Mouse (Mus musculus): ENCODE measurements around the gene Mipep. TPM values are rescaled to one million over a fixed set of nuclear protein-coding genes. Genes with fewer than 3 reads are reported as not detected.

Mipep gene
- total and polyA plus RNA-seq, 3 experiments, result 19.1 to 26.4 TPM; not detected in 1

DNA sequence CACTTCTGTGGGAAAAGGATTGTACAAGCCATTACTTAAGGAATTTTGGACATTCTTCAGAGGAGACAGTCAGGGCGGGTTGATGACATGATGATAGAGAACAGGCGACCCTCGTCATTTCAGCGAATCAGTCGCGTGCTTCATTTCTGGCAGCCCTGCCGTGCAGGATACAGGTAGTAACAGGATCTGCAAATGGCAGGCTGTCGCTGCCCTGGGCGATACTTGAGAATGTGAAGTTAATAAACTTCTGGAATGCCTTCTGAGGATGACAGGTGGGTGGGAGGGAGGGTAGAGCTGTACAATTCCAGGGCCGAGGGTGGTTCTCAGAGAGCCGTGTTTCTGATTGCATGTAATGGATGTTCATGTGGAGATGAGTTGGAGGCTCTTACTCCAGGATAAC is 82.0 kb downstream of the Mipep start:
- DNase-seq (ENCODE audit: low read depth, low spot score), result no peak
- Histone ChIP-seq H3K4me3 (ENCODE audit: control insufficient read depth in 1 of 2, insufficient read depth in 1 of 2, low read depth in 2 of 2, low read length in 2 of 2) (no peak overlapping the region), H3K9ac (ENCODE audit: control insufficient read depth, low read depth, low read length, poor library complexity, severe bottlenecking) (no peak overlapping the region), H3K36me3 (ENCODE audit: control insufficient read depth in 1 of 2, insufficient read depth in 2 of 2, low read length in 2 of 2) (no peaks in the 10 kb centered on the region), H3K79me2 (ENCODE audit: control insufficient read depth, insufficient read depth, low read length, poor library complexity) (no peaks in the 10 kb centered on the region), H3K9me3 (replicated peaks; ENCODE audit: insufficient read depth, low read length) (no peaks in the 10 kb centered on the region), H3K27ac (ENCODE audit: control insufficient read depth, low read depth, low read length) (no peak overlapping the region), H3K27me3 (ENCODE audit: control insufficient read depth in 1 of 2, insufficient read depth in 2 of 2, low read length in 2 of 2) (no peaks in the 10 kb centered on the region), H3K4me1 (ENCODE audit: control insufficient read depth in 1 of 2, insufficient read depth in 2 of 2, low read length in 2 of 2) (no peaks in the 10 kb centered on the region)
- TF ChIP-seq MAZ (IDR thresholded peaks at IDR 0.05; ENCODE audit: low read depth, low read length) (no peak), ZC3H11A (IDR thresholded peaks at IDR 0.05; ENCODE audit: low read depth, low read length) (no peak), ELF1 (IDR thresholded peaks at IDR 0.05; ENCODE audit: low read depth, low read length) (no peak), GATA1 (IDR thresholded peaks at IDR 0.05; ENCODE audit: low read depth, low read length) (no peak), MYB (IDR thresholded peaks at IDR 0.05; ENCODE audit: low read depth, low read length) (no peak), ZKSCAN1 (IDR thresholded peaks at IDR 0.05; ENCODE audit: low read depth, low read length) (no peak), RAD21 (IDR thresholded peaks at IDR 0.05; ENCODE audit: low read depth, low read length) (no peak), USF1 (IDR thresholded peaks at IDR 0.05; ENCODE audit: low read depth, low read length) (no peak), ZMIZ1 (IDR thresholded peaks at IDR 0.05; ENCODE audit: low read depth, low read length) (no peak), MYC (IDR thresholded peaks at IDR 0.05; ENCODE audit: low read depth, low read length) (no peak), TCF12 (IDR thresholded peaks at IDR 0.05; ENCODE audit: low read depth, low read length) (no peak), TBP (IDR thresholded peaks at IDR 0.05; ENCODE audit: low read depth, low read length) (no peak)

DNA sequence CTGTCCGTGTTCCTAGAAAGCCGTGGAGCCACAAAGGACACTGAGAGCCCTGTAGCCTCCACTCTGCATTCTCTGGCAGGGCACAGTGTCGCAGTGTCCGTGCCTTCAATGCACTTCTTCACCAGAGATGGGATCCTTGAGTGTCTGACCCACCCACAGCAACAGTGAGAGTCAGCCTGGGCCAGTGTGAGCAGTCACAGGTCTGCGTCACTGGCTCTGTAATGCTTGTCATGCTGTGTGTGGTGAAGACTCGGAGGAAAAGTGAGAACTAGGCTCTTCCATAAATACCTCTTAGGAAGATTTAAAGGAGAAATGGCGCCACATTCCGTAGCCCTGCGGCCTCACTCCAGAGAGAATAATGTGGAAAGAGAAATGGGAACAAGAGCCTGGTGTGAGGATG is 84.0 kb downstream of the Mipep start:
- Histone ChIP-seq H3K27me3 (ENCODE audit: control insufficient read depth in 1 of 2, insufficient read depth in 2 of 2, low read length in 2 of 2) (no peaks in the 10 kb centered on the region), H3K27ac (ENCODE audit: control insufficient read depth, low read depth, low read length) (no peak overlapping the region), H3K4me3 (ENCODE audit: control insufficient read depth in 1 of 2, insufficient read depth in 1 of 2, low read depth in 2 of 2, low read length in 2 of 2) (no peak overlapping the region), H3K79me2 (ENCODE audit: control insufficient read depth, insufficient read depth, low read length, poor library complexity) (no peaks in the 10 kb centered on the region), H3K9me3 (replicated peaks; ENCODE audit: insufficient read depth, low read length) (no peaks in the 10 kb centered on the region), H3K36me3 (ENCODE audit: control insufficient read depth in 1 of 2, insufficient read depth in 2 of 2, low read length in 2 of 2) (no peaks in the 10 kb centered on the region), H3K9ac (ENCODE audit: control insufficient read depth, low read depth, low read length, poor library complexity, severe bottlenecking) (no peak overlapping the region), H3K4me1 (ENCODE audit: control insufficient read depth in 1 of 2, insufficient read depth in 2 of 2, low read length in 2 of 2) (no peaks in the 10 kb centered on the region)
- TF ChIP-seq USF2 (IDR thresholded peaks at IDR 0.05; ENCODE audit: borderline replicate concordance in 1 of 2, insufficient read depth in 1 of 2, low read depth in 1 of 2, low read length in 2 of 2) (no peak), ELF1 (IDR thresholded peaks at IDR 0.05; ENCODE audit: low read depth, low read length) (no peak), TBP (IDR thresholded peaks at IDR 0.05; ENCODE audit: low read depth, low read length) (no peak), TCF12 (IDR thresholded peaks at IDR 0.05; ENCODE audit: low read depth, low read length) (no peak), MAFK (IDR thresholded peaks at IDR 0.05; ENCODE audit: borderline replicate concordance, low read depth, low read length) (no peak), USF1 (IDR thresholded peaks at IDR 0.05; ENCODE audit: low read depth, low read length) (no peak), POLR2AphosphoS2 (IDR thresholded peaks at IDR 0.05; ENCODE audit: low read length) (no peak), E2F4 (IDR thresholded peaks at IDR 0.05; ENCODE audit: borderline replicate concordance, low read depth, low read length) (no peak)
- no peak for DNase-seq (ENCODE audit: low read depth, low spot score)

Measured in MEL (cell line).